Mouse (Mus musculus) neural tube, embryonic 13.5 days (tissue): ENCODE results near the gene Alg1. TPM values are rescaled to one million over a fixed set of nuclear protein-coding genes. Genes with fewer than 3 reads are reported as not detected.

ENCODE experiments used
- ATAC-seq: fragments of 200-750 bp; cut with Nextera tagmentation; 2 replicates; pipeline ENCODE4 v1.8.0; 2017; ENCODE audit warnings: low read depth, mild to moderate bottlenecking, moderate TSS enrichment, moderate library complexity
- H3K27ac ChIP-seq: fragments of 300-500 bp; sonication (generic); replicated peaks from 2 replicates; pipeline ENCODE4 v1.5.1; 2015; ENCODE audit warnings: moderate library complexity, mild to moderate bottlenecking, inconsistent platforms
- H3K27me3 ChIP-seq: fragments of 300-500 bp; sonication (generic); 2 replicates; pipeline ENCODE4 v1.6.1; 2015; ENCODE audit warnings: mild to moderate bottlenecking, inconsistent platforms
- H3K36me3 ChIP-seq: fragments of 300-500 bp; sonication (generic); 2 replicates; pipeline ENCODE4 v1.6.1; 2015; ENCODE audit warnings: mild to moderate bottlenecking, inconsistent platforms
- H3K4me1 ChIP-seq: fragments of 300-500 bp; sonication (generic); replicated peaks from 2 replicates; pipeline ENCODE4 v1.6.1; 2015; ENCODE audit warnings: inconsistent platforms
- H3K4me2 ChIP-seq: fragments of 300-500 bp; sonication (generic); 2 replicates; pipeline ENCODE4 v1.6.1; 2015; ENCODE audit warnings: inconsistent platforms, mild to moderate bottlenecking, moderate library complexity
- H3K4me3 ChIP-seq: fragments of 300-500 bp; sonication (generic); 2 replicates; pipeline ENCODE4 v1.5.1; 2015; ENCODE audit warnings: mild to moderate bottlenecking, inconsistent platforms
- H3K9ac ChIP-seq: fragments of 300-500 bp; sonication (generic); 2 replicates; pipeline ENCODE4 v1.6.1; 2015; ENCODE audit warnings: moderate library complexity, mild to moderate bottlenecking, inconsistent platforms
- H3K9me3 ChIP-seq: fragments of 300-500 bp; sonication (generic); 2 replicates; pipeline ENCODE4 v1.6.1; 2016; ENCODE audit warnings: inconsistent platforms
- WGBS: fragments of 180-500 bp; shearing (Covaris S2); methylation state at CpG from one replicate; pipeline ENCODE4 v1.1.7; 2015; 5-methylcytosine and 5-hydroxymethylcytosine counted together
- microRNA-seq: library from miRNA; unstranded; fragments of <30 nt; microRNA quantifications from one replicate; pipeline ENCODE4, GENCODE M21; 2016
- polyA plus RNA-seq: library from polyadenylated mRNA; unstranded; fragments of >200 nt; fragmentation: Nextera tagmentation; extraction: Ambion mirVana; gene quantifications from 2 replicates; pipeline ENCODE4 v1.2.1, GENCODE M21; 2015

Gene Alg1
- polyA plus RNA-seq, 1 experiment from 2014 or later: 36.6 TPM

DNA sequence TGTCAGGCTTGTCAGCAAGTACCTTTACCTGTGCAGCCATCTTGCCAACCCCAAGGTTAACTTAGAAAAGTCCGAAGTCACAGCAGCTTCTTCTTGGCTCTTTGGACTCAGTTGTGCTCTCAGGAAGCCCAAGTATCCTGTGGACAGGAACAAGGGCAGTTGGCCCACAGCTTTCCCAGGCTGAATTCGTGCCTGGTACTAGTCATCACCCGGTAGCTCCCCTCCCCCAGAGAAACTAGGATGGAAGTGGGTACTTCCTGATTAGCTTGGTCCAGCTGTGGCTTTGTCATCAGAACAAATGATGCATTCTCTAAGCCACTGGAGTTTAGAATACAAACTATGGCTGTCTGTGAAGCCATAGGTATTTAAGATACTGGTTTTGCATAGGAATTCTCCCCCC is 52.0 kb downstream of the Alg1 start:
- no peaks in the 10 kb centered on the region for H3K36me3 ChIP-seq
- no peak overlapping the region for H3K4me3 ChIP-seq
- no peaks in the 10 kb centered on the region for H3K4me1 ChIP-seq
- H3K27ac ChIP-seq: no peak overlapping the region
- WGBS: 60% methylated on average over 3 of the region's 3 CpGs
- no peak for ATAC-seq
- no peak overlapping the region for H3K9ac ChIP-seq
- no peaks in the 10 kb centered on the region for H3K9me3 ChIP-seq
- no peak overlapping the region for H3K4me2 ChIP-seq
- H3K27me3 ChIP-seq: no peaks in the 10 kb centered on the region

Small RNA genes within 50 kb of the gene (microRNA-seq; reads per million reads assigned to microRNA genes)
- not detected for gene Gm23689
- gene Gm26095: not detected
- not detected for gene Mir6364

Other genes with a start within 250 kb of the Alg1 start
- not detected in 2 replicates for gene Sept12, start 235.8 kb upstream of the Alg1 start, polyA plus RNA-seq
- gene Smim22, start 226.3 kb upstream of the Alg1 start, polyA plus RNA-seq: 2.5 TPM in 1 of 2 replicates, not detected in the other
- gene Rogdi, start 220.1 kb upstream of the Alg1 start, polyA plus RNA-seq: 157 and 171 TPM in 2 replicates
- 193 and 194 TPM in 2 replicates for gene Glyr1, start 183.8 kb upstream of the Alg1 start, polyA plus RNA-seq
- 16.0 and 16.6 TPM in 2 replicates for gene Ubn1, start 183.6 kb upstream of the Alg1 start, polyA plus RNA-seq
- 0.18 and 0.39 TPM in 2 replicates for gene Ppl, start 101.2 kb upstream of the Alg1 start, polyA plus RNA-seq
- gene Sec14l5, start 86.5 kb upstream of the Alg1 start, polyA plus RNA-seq: 0.54 and 0.63 TPM in 2 replicates
- gene Nagpa, start 29.6 kb upstream of the Alg1 start, polyA plus RNA-seq: 11.0 and 11.9 TPM in 2 replicates
- 9.9 and 10.9 TPM in 2 replicates for gene AU021092, start 11.3 kb upstream of the Alg1 start, polyA plus RNA-seq
- gene Eef2kmt, start 22.4 kb downstream of the Alg1 start, polyA plus RNA-seq: 5.5 and 8.8 TPM in 2 replicates